In genomic region chr7:143681566-143681965, GRCm38 (mm10) we compare ENCODE assay signal across 20 mouse cellular contexts.
"Had no signal": no experiment of that assay in that cellular context is flagged by ENCODE, and none has a peak within 500 bp of the region (broad histone marks: within the 10 kb centered on the region; RNA-seq: fewer than 3 reads in every experiment).

No protein-coding gene starts in this region.

- H3K9me3 ChIP-seq: liver, embryonic 12.5 days; midbrain, embryonic 10.5 days; midbrain, embryonic 12.5 days; neural tube, embryonic 13.5 days; neural tube, embryonic 15.5 days had no signal

- H3K9ac ChIP-seq: liver, embryonic 12.5 days; liver, embryonic 14.5 days; lung, embryonic 14.5 days; midbrain, embryonic 12.5 days; neural tube, embryonic 13.5 days; neural tube, embryonic 15.5 days had no signal

- H3K4me2 ChIP-seq: liver, embryonic 12.5 days; lung, embryonic 14.5 days; midbrain, embryonic 12.5 days; neural tube, embryonic 13.5 days; neural tube, embryonic 15.5 days had no signal

- H3K27ac ChIP-seq: liver, embryonic 12.5 days; liver, embryonic 14.5 days; midbrain, embryonic 10.5 days; midbrain, embryonic 12.5 days; neural tube, embryonic 13.5 days; neural tube, embryonic 15.5 days had no signal

- ATAC-seq: liver, embryonic 12.5 days; midbrain, embryonic 16.5 days had no signal

- H3K36me3 ChIP-seq: liver, embryonic 12.5 days; midbrain, embryonic 10.5 days; midbrain, embryonic 12.5 days; neural tube, embryonic 13.5 days; neural tube, embryonic 15.5 days had no signal

- H3K4me3 ChIP-seq: liver, embryonic 12.5 days; midbrain, embryonic 10.5 days; midbrain, embryonic 12.5 days; myocyte; neural tube, embryonic 13.5 days; neural tube, embryonic 15.5 days had no signal

- H3K4me1 ChIP-seq: liver, embryonic 12.5 days had no signal

- DNase-seq: lung, adult 18-20 months; lung, embryonic 14.5 days; lung, postnatal 10 days; lung, postnatal 4 days; midbrain, embryonic 14.5 days; retina, postnatal 1 day; right cerebral cortex, adult 18-20 months; right cerebral cortex, postnatal 25 days; right cerebral cortex, postnatal 4 days; spleen, adult 18-20 months; thymus, adult 18-20 months; thymus, postnatal 36 days had no signal
